Mouse (Mus musculus) embryonic facial prominence, embryonic 10.5 days (tissue): Measurements from ENCODE around the gene Clic1. TPM values are rescaled to one million over a fixed set of nuclear protein-coding genes. Genes with fewer than 3 reads are reported as not detected.
"Not testable (repeated sequence)": the region's sequence is repeated elsewhere in the genome, so short reads cannot be mapped to it uniquely, and the experiment has no call there.

ENCODE experiments used
- DNase-seq: peaks from one replicate; pipeline ENCODE4 v3.0.0-alpha.2; 2017; ENCODE audit warnings: low spot score
- H3K27ac ChIP-seq: fragments of 300-500 bp; sonication (generic); replicated peaks from 2 replicates; pipeline ENCODE4 v1.5.1; 2016; ENCODE audit warnings: mild to moderate bottlenecking
- H3K27me3 ChIP-seq: fragments of 300-500 bp; sonication (generic); replicated peaks from 2 replicates; pipeline ENCODE4 v1.6.1; 2016; ENCODE audit warnings: low read depth, mild to moderate bottlenecking; ENCODE audit not compliant: poor library complexity, severe bottlenecking
- H3K36me3 ChIP-seq: fragments of 300-500 bp; sonication (generic); replicated peaks from 2 replicates; pipeline ENCODE4 v1.6.1; 2016; ENCODE audit warnings: mild to moderate bottlenecking, moderate library complexity
- H3K4me1 ChIP-seq: fragments of 300-500 bp; sonication (generic); 2 replicates; pipeline ENCODE4 v1.6.1; 2016
- H3K4me3 ChIP-seq: fragments of 300-500 bp; sonication (generic); 2 replicates; pipeline ENCODE4 v1.5.1; 2016; ENCODE audit warnings: mild to moderate bottlenecking, moderate library complexity
- H3K9me3 ChIP-seq: fragments of 300-500 bp; sonication (generic); 2 replicates; pipeline ENCODE4 v1.6.1; 2016; ENCODE audit warnings: mild to moderate bottlenecking
- WGBS: fragments of 180-500 bp; shearing (Covaris S2); methylation state at CpG from one replicate; pipeline ENCODE4 v1.1.7; 2016; 5-methylcytosine and 5-hydroxymethylcytosine counted together
- polyA plus RNA-seq: library from polyadenylated mRNA; unstranded; fragments of >200 nt; fragmentation: Nextera tagmentation; extraction: Ambion mirVana; gene quantifications from 2 replicates; pipeline ENCODE4 v1.2.1, GENCODE M21; 2016

Clic1 gene
- polyA plus RNA-seq, 1 experiment from 2014 or later = 190 TPM

GRCm38 (mm10) chr17:35033703-35034102 is 16.1 kb upstream of the Clic1 start:
- H3K4me1 ChIP-seq = peaks cover 22% of the 10 kb centered on the region
- not testable (repeated sequence) for H3K36me3 ChIP-seq, H3K27ac ChIP-seq, H3K27me3 ChIP-seq, H3K4me3 ChIP-seq, DNase-seq, H3K9me3 ChIP-seq
- WGBS = 67% methylated on average over 1 of the region's 1 CpGs

GRCm38 (mm10) chr17:35034896-35035295 is 14.9 kb upstream of the Clic1 start:
- Histone ChIP-seq H3K4me1 (peaks cover 10% of the 10 kb centered on the region), H3K27ac (no peak overlapping the region), H3K36me3 (no peaks in the 10 kb centered on the region), H3K27me3 (no peaks in the 10 kb centered on the region), H3K4me3 (no peak overlapping the region), H3K9me3 (no peaks in the 10 kb centered on the region)
- DNase-seq = no peak
- WGBS = 75% methylated on average over 6 of the region's 6 CpGs

GRCm38 (mm10) chr17:35039121-35039873 is 10.5 kb upstream of the Clic1 start:
- Histone ChIP-seq H3K9me3 (no peaks in the 10 kb centered on the region), H3K4me3 (no peak overlapping the region), H3K36me3 (no peaks in the 10 kb centered on the region), H3K27ac (no peak overlapping the region), H3K27me3 (no peaks in the 10 kb centered on the region), H3K4me1 (0 out of 2 replicates have a peak, but pooled peaks cover 2% of the 10 kb centered on the region)
- no peak for DNase-seq
- WGBS = 88% methylated on average over 11 of the region's 11 CpGs

- 87% methylated on average over 4 of the region's 4 CpGs for WGBS
- no peaks in the 10 kb centered on the region for H3K9me3 ChIP-seq
- no peak for DNase-seq
- no peaks in the 10 kb centered on the region for H3K36me3 ChIP-seq
- no peak overlapping the region for H3K27ac ChIP-seq
- peaks cover 7% of the 10 kb centered on the region; the same call in 1 of the 2 replicates for H3K27me3 ChIP-seq
- peaks cover 41% of the 10 kb centered on the region for H3K4me1 ChIP-seq
- H3K4me3 ChIP-seq = 0 out of 2 replicates have a peak overlapping the region, but pooled peaks have one; percentile 17
Measured at GRCm38 (mm10) chr17:35043794-35044193, 6.0 kb upstream of the Clic1 start.

GRCm38 (mm10) chr17:35044904-35045806 is 4.6 kb upstream of the Clic1 start:
- no peaks in the 10 kb centered on the region for H3K36me3 ChIP-seq
- peak overlapping the region; percentile 96 for H3K27ac ChIP-seq
- H3K27me3 ChIP-seq = peaks cover 7% of the 10 kb centered on the region; the same call in 1 of the 2 replicates
- no peaks in the 10 kb centered on the region for H3K9me3 ChIP-seq
- 88% methylated on average over 7 of the region's 7 CpGs for WGBS
- H3K4me3 ChIP-seq = peak overlapping the region; percentile 74
- H3K4me1 ChIP-seq = peaks cover 55% of the 10 kb centered on the region
- no peak for DNase-seq

- Histone ChIP-seq H3K27ac (peak overlapping the region; percentile 96), H3K9me3 (no peaks in the 10 kb centered on the region), H3K36me3 (no peaks in the 10 kb centered on the region), H3K4me3 (peak overlapping the region; percentile 74), H3K27me3 (peaks cover 7% of the 10 kb centered on the region; the same call in 1 of the 2 replicates), H3K4me1 (peaks cover 61% of the 10 kb centered on the region)
- 6% methylated on average over 48 of the region's 48 CpGs for WGBS
- DNase-seq = no peak
Measured at GRCm38 (mm10) chr17:35045807-35046680, 3.7 kb upstream of the Clic1 start.

- H3K27ac ChIP-seq = peak within 1 kb of the TSS; percentile 96
- H3K9me3 ChIP-seq = no peaks in the 10 kb centered on the region
- H3K4me3 ChIP-seq = peak within 1 kb of the TSS; percentile 74
- 0 out of 2 replicates have a peak, but pooled peaks cover 1% of the 10 kb centered on the region for H3K36me3 ChIP-seq
- peak; percentile 100 for DNase-seq
- peaks cover 70% of the 10 kb centered on the region for H3K4me1 ChIP-seq
- WGBS = 3% methylated on average over 33 of the region's 33 CpGs
- peaks cover 7% of the 10 kb centered on the region; the same call in 1 of the 2 replicates for H3K27me3 ChIP-seq
Measured at GRCm38 (mm10) chr17:35046681-35047455, 2.9 kb upstream of the Clic1 start, which contains the start of gene Msh5. TSS of gene Msh5 (minus strand) at chr17:35046745.

GRCm38 (mm10) chr17:35047688-35048087 is 2.1 kb upstream of the Clic1 start:
- Histone ChIP-seq H3K4me3 (peak overlapping the region; percentile 22; the same call in 1 of the 2 replicates), H3K9me3 (no peaks in the 10 kb centered on the region), H3K27ac (peak overlapping the region; percentile 96), H3K4me1 (peaks cover 78% of the 10 kb centered on the region), H3K27me3 (peaks cover 7% of the 10 kb centered on the region; the same call in 1 of the 2 replicates), H3K36me3 (peaks cover 9% of the 10 kb centered on the region)
- WGBS = 59% methylated on average over 1 of the region's 1 CpGs
- no peak for DNase-seq

- Histone ChIP-seq H3K9me3 (no peaks in the 10 kb centered on the region), H3K27ac (peak overlapping the region; percentile 96), H3K4me3 (peak overlapping the region; percentile 22; the same call in 1 of the 2 replicates), H3K27me3 (peaks cover 7% of the 10 kb centered on the region; the same call in 1 of the 2 replicates), H3K36me3 (peaks cover 16% of the 10 kb centered on the region), H3K4me1 (peaks cover 81% of the 10 kb centered on the region)
- DNase-seq = no peak
- WGBS = 37% methylated on average over 11 of the region's 11 CpGs
Measured at GRCm38 (mm10) chr17:35048149-35048931, 1.4 kb upstream of the Clic1 start.

GRCm38 (mm10) chr17:35048932-35049440 is 780 bp upstream of the Clic1 start:
- H3K4me1 ChIP-seq = peaks cover 81% of the 10 kb centered on the region
- no peaks in the 10 kb centered on the region for H3K9me3 ChIP-seq
- DNase-seq = no peak
- peak overlapping the region; percentile 97 for H3K27ac ChIP-seq
- 78% methylated on average over 5 of the region's 5 CpGs for WGBS
- peak overlapping the region; percentile 83 for H3K4me3 ChIP-seq
- peaks cover 22% of the 10 kb centered on the region for H3K36me3 ChIP-seq
- H3K27me3 ChIP-seq = peaks cover 7% of the 10 kb centered on the region; the same call in 1 of the 2 replicates
